Mouse (Mus musculus) liver, postnatal 0 days (tissue): Measurements from ENCODE around the gene Gm10277. TPM values are rescaled to one million over a fixed set of nuclear protein-coding genes. Genes with fewer than 3 reads are reported as not detected.
A peak's percentile ranks its signal among the peaks of the same experiment; 100 is the strongest.

Source experiments
- ATAC-seq: fragments of 200-750 bp; cut with Nextera tagmentation; 2 replicates; pipeline ENCODE4 v1.8.0; 2017; ENCODE audit warnings: mild to moderate bottlenecking, moderate library complexity
- DNase-seq: peaks from one replicate; pipeline ENCODE4 v3.0.0-alpha.2; 2016
- H3K27ac ChIP-seq: fragments of 300-500 bp; sonication (generic); 2 replicates; pipeline ENCODE4 v1.5.1; 2014; ENCODE audit warnings: antibody characterized with exemption, moderate library complexity, mild to moderate bottlenecking, low read depth
- H3K27me3 ChIP-seq: fragments of 300-500 bp; sonication (generic); 2 replicates; pipeline ENCODE4 v1.6.1; 2014; ENCODE audit warnings: low read length, control low read depth, mixed read lengths; ENCODE audit not compliant: insufficient read depth
- H3K36me3 ChIP-seq: fragments of 300-500 bp; sonication (generic); replicated peaks from 2 replicates; pipeline ENCODE4 v1.6.1; 2014; ENCODE audit warnings: mild to moderate bottlenecking, control low read depth, low read length, moderate library complexity, mixed read lengths; ENCODE audit not compliant: insufficient read depth
- H3K4me1 ChIP-seq: fragments of 300-500 bp; sonication (generic); 2 replicates; pipeline ENCODE4 v1.6.1; 2014; ENCODE audit warnings: antibody characterized with exemption, mild to moderate bottlenecking, control low read depth; ENCODE audit not compliant: insufficient read depth
- H3K4me2 ChIP-seq: fragments of 300-500 bp; sonication (generic); 2 replicates; pipeline ENCODE4 v1.6.1; 2014; ENCODE audit warnings: low read depth, mild to moderate bottlenecking, low read length, moderate library complexity, mixed read lengths
- H3K4me3 ChIP-seq: fragments of 300-500 bp; sonication (generic); 2 replicates; pipeline ENCODE4 v1.5.1; 2014; ENCODE audit warnings: low read depth, low read length
- H3K9ac ChIP-seq: fragments of 300-500 bp; sonication (generic); replicated peaks from 2 replicates; pipeline ENCODE4 v1.6.1; 2014; ENCODE audit warnings: mild to moderate bottlenecking, moderate library complexity
- H3K9me3 ChIP-seq: fragments of 300-500 bp; sonication (generic); 2 replicates; pipeline ENCODE4 v1.6.1; 2016; ENCODE audit warnings: mild to moderate bottlenecking, control low read depth, low read length, mixed read lengths
- CTCF ChIP-seq: sonication (generic); IDR thresholded peaks from 2 replicates; pipeline ENCODE4 v1.5.1; 2016; ENCODE audit warnings: antibody characterized with exemption, low read depth
- EP300 ChIP-seq: IDR thresholded peaks from 2 replicates; pipeline ENCODE4 v1.6.1; 2016; ENCODE audit warnings: antibody characterized with exemption, low read depth, mild to moderate bottlenecking
- WGBS: fragments of 180-500 bp; shearing (Covaris S2); extraction: QIAGEN DNeasy Blood & Tissue Kit; methylation state at CpG from one replicate; pipeline ENCODE4 v1.1.7; 2014; ENCODE audit not compliant: insufficient replicate concordance; 5-methylcytosine and 5-hydroxymethylcytosine counted together
- polyA plus RNA-seq: library from polyadenylated mRNA; unstranded; fragments of >200 nt; fragmentation: Nextera tagmentation; extraction: Ambion mirVana; gene quantifications from 2 replicates; pipeline ENCODE4 v1.2.1, GENCODE M21; 2015

The Gm10277 gene
- polyA plus RNA-seq, 1 experiment from 2014 or later = 0.31 TPM

- Histone ChIP-seq H3K9me3 (no peaks in the 10 kb centered on the region), H3K27ac (peak overlapping the region; percentile 89), H3K4me1 (peaks cover 56% of the 10 kb centered on the region), H3K36me3 (no peaks in the 10 kb centered on the region), H3K4me3 (no peak overlapping the region), H3K27me3 (no peaks in the 10 kb centered on the region), H3K9ac (no peak overlapping the region), H3K4me2 (no peak overlapping the region)
- TF ChIP-seq EP300 (no peak), CTCF (no peak)
- WGBS = 67% methylated on average over 4 of the region's 4 CpGs
- DNase-seq = no peak
- ATAC-seq = no peak
Observed at GRCm38 (mm10) chr11:77769496-77769895, 18.1 kb downstream of the Gm10277 start.

GRCm38 (mm10) chr11:77766351-77767001 lies 21.1 kb downstream of the Gm10277 start:
- peaks cover 51% of the 10 kb centered on the region for H3K4me1 ChIP-seq
- WGBS = 3% methylated on average over 35 of the region's 35 CpGs
- DNase-seq = peak; percentile 76

GRCm38 (mm10) chr11:77765459-77765777 lies 22.1 kb downstream of the Gm10277 start:
- TF ChIP-seq CTCF = no peak
- no peak for TF ChIP-seq EP300
- H3K9me3 ChIP-seq = no peaks in the 10 kb centered on the region
- 28% methylated on average over 4 of the region's 4 CpGs for WGBS
- DNase-seq (no peak), ATAC-seq (no peak)
- H3K4me1 ChIP-seq = peaks cover 48% of the 10 kb centered on the region
- H3K9ac ChIP-seq = peak overlapping the region; percentile 74
- H3K27ac ChIP-seq = peak overlapping the region; percentile 93
- no peaks in the 10 kb centered on the region for H3K27me3 ChIP-seq
- H3K36me3 ChIP-seq = no peaks in the 10 kb centered on the region
- peak overlapping the region; percentile 98 for H3K4me2 ChIP-seq
- H3K4me3 ChIP-seq = peak overlapping the region; percentile 55

More at GRCm38 (mm10) chr11:77766351-77767001, 21.1 kb downstream of the Gm10277 start:
- Histone ChIP-seq H3K36me3 (no peaks in the 10 kb centered on the region), H3K4me2 (peak overlapping the region; percentile 98), H3K27me3 (no peaks in the 10 kb centered on the region), H3K9ac (peak overlapping the region; percentile 74), H3K27ac (peak overlapping the region; percentile 93), H3K9me3 (no peaks in the 10 kb centered on the region), H3K4me3 (peak overlapping the region; percentile 55)
- TF ChIP-seq EP300 = 0 out of 2 replicates have a peak, but pooled peaks have one; percentile 4
- TF ChIP-seq CTCF = peak; percentile 77
- ATAC-seq = peak; percentile 59

- Histone ChIP-seq H3K4me2 (peak overlapping the region; percentile 98), H3K9ac (peak overlapping the region; percentile 96), H3K27me3 (no peaks in the 10 kb centered on the region), H3K4me1 (peaks cover 44% of the 10 kb centered on the region), H3K9me3 (no peaks in the 10 kb centered on the region), H3K27ac (peak overlapping the region; percentile 93), H3K36me3 (no peaks in the 10 kb centered on the region), H3K4me3 (peak overlapping the region; percentile 96)
- ATAC-seq (peak; percentile 49), DNase-seq (peak; percentile 78)
- 44% methylated on average over 9 of the region's 9 CpGs for WGBS
- TF ChIP-seq CTCF (no peak), EP300 (no peak)
Observed at GRCm38 (mm10) chr11:77764694-77765458, 22.7 kb downstream of the Gm10277 start.

- peaks cover 36% of the 10 kb centered on the region for H3K4me1 ChIP-seq
- no peaks in the 10 kb centered on the region for H3K9me3 ChIP-seq
- peak overlapping the region; percentile 93 for H3K27ac ChIP-seq
- WGBS = 6% methylated on average over 26 of the region's 26 CpGs
- DNase-seq = peak; percentile 84
- no peak for TF ChIP-seq CTCF
- no peak for TF ChIP-seq EP300
- peak; percentile 69 for ATAC-seq
- no peaks in the 10 kb centered on the region for H3K36me3 ChIP-seq
- peak overlapping the region; percentile 98 for H3K4me2 ChIP-seq
- no peaks in the 10 kb centered on the region for H3K27me3 ChIP-seq
- peak overlapping the region; percentile 96 for H3K9ac ChIP-seq
- H3K4me3 ChIP-seq = peak overlapping the region; percentile 96
Observed at GRCm38 (mm10) chr11:77763673-77764340, 23.7 kb downstream of the Gm10277 start.
